Mouse (Mus musculus) brain, embryonic 18.5 days (tissue): ENCODE measurements around the gene Hmgxb4.

Experiments
- DNase-seq: peaks from one replicate; pipeline ENCODE4 v3.0.0-alpha.2; 2012; ENCODE audit warnings: low read depth, low spot score

Hmgxb4 gene

DNA sequence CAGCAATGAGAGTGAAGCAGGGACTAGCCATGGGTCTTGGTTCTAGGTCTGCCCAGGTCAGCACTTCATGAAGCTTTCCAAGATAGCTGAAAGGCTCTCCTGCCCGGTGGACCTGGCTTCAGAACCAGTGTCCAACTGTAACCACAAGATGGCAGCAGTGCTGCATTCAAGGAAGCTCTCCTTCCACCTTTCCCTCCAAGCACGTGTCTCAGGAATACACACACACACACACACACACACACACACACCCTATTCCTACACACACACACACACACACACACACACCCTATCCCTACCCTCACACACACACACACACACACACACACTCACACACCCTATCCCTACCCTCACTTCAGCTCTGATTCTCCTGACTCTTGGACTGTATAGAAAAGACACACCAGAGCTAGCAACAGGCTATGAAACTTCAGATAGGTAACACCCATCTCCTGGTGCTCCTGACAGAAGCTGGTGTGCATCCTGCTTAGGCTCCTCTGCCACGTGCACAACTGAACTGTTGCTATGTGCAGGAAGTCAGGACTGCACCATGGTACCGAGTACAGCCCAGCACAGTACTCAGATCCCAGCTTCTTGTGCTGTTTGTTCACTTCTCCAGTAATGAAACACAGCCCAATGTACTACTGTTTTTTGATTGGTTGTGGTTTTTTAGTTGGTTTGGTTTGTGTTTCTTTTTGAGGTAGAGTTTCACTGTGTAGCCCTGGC lies 78.6 kb downstream of the Hmgxb4 start:
- peak; percentile 40 for DNase-seq

DNA sequence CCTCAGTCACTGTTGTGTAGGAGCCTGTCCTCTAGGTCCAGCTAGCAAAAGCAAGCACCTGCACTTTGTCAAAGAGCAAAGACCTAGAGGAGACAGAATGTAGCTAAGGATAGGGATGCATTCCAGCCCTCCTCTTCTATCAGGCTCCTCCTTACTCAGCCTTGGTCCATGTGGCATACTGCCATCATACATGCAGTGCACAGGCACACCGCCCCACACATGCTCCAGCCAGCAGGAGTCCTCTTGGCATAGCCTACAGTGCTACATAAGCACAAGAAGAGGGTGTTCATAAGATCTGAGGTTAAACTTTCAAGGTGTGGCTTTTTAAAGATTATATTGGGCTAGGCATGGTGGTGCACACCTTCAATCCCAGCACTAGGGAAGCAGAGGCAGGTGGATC lies 81.7 kb downstream of the Hmgxb4 start:
- no peak for DNase-seq

DNA sequence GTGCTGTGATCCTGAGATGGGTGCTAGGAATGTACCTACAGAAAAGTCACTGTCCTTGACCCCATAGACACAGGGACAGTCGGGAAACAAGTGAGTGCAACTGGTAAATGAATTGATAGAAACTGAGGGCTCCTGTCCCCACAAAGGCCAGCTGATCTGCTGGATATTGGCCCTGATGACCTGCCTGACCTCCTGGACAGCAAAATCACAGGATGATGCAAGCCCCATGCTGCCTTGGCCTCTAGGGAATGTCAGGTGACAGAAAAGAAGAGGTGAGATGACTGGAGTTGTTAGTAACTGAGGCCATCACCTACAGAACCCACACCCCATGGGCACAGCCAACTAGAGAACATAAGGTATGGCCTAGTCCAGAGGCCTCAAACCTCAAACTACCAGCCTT lies 85.1 kb downstream of the Hmgxb4 start:
- DNase-seq: no peak

DNA sequence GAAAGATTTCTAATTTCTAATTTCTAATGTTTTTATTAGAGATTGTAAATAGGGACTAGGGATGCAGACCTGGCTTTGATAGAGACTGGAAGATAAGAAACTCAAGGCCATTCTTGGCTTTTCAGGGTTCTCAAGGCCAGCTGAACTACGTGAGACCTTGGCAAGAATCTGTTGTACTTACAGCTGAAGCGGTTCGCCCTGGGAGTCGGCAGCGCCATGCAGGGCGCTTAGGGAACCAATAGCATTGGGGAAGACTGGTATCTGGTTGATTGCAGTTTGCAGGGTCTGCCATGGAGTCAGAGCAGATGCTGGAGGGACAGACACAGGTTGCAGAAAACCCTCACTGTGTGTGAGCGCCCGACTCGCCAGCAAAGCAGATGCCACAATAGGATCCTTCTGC lies 85.7 kb downstream of the Hmgxb4 start:
- no peak for DNase-seq
